Mouse (Mus musculus) bone marrow macrophage, adult 2 months (primary cell): ENCODE measurements around the gene Ghrhr. TPM values are rescaled to one million over a fixed set of nuclear protein-coding genes. Genes with fewer than 3 reads are reported as not detected.

ENCODE experiments used
- H3K27ac ChIP-seq: 2 replicates; pipeline ENCODE4 v1.5.1; 2012; ENCODE audit warnings: low read depth, low read length; ENCODE audit not compliant: insufficient read depth
- H3K4me1 ChIP-seq: 2 replicates; pipeline ENCODE4 v1.6.1; 2012; ENCODE audit warnings: low read length; ENCODE audit not compliant: control insufficient read depth, insufficient read depth
- H3K4me3 ChIP-seq: 2 replicates; pipeline ENCODE4 v1.5.1; 2012; ENCODE audit warnings: mild to moderate bottlenecking, low read length, moderate library complexity; ENCODE audit not compliant: insufficient read depth
- CTCF ChIP-seq: IDR thresholded peaks from 2 replicates; pipeline ENCODE4 v1.5.1; 2012; ENCODE audit warnings: low read depth, mild to moderate bottlenecking, low read length, moderate library complexity
- POLR2A ChIP-seq: IDR thresholded peaks from 2 replicates; pipeline ENCODE4 v1.6.1; 2012; ENCODE audit warnings: mild to moderate bottlenecking, low read depth, low read length, borderline replicate concordance
- polyA plus RNA-seq: library from polyadenylated mRNA; stranded (reverse); fragments of >200 nt; gene quantifications from 2 replicates; pipeline ENCODE4 v1.2.4, GENCODE M21; 2012; ENCODE audit not compliant: missing spikeins, insufficient read depth, insufficient read length

Gene Ghrhr
- not detected in 2 replicates for polyA plus RNA-seq

DNA sequence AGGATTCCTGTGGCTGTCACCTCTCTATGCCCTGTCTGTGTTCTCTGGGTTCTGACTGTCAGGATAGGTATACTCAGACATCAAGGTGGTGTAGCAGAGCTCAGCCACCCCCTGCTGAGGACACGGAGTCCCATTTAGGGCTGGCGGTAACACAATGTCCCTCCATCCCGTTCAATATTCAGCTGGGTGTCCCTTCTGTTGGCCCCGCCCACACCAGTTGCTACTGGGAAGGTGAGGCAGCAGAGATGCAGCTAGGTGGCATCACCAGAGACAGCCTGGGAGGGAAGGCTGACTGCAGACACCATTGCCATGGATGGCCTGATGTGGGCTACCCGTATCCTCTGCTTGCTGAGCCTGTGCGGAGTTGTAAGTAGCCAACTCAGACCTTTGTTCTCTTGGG, at the start of gene Ghrhr:
Ghrhr (plus strand) TSS at position 220 of the 400 bp plus-strand sequence.
- TF ChIP-seq POLR2A (no peak), CTCF (no peak)
- Histone ChIP-seq H3K4me1 (no peaks in the 10 kb centered on the region), H3K4me3 (no peak within 1 kb of the TSS), H3K27ac (no peak within 1 kb of the TSS)

- Histone ChIP-seq H3K27ac (no peak overlapping the region), H3K4me1 (peaks cover 3% of the 10 kb centered on the region; the same call in 1 of the 2 replicates), H3K4me3 (no peak overlapping the region)
- no peak for TF ChIP-seq POLR2A
- no peak for TF ChIP-seq CTCF
These were observed 49.8 kb upstream of the Ghrhr start for GRCm38 (mm10) chr6:55326299-55326698.

DNA sequence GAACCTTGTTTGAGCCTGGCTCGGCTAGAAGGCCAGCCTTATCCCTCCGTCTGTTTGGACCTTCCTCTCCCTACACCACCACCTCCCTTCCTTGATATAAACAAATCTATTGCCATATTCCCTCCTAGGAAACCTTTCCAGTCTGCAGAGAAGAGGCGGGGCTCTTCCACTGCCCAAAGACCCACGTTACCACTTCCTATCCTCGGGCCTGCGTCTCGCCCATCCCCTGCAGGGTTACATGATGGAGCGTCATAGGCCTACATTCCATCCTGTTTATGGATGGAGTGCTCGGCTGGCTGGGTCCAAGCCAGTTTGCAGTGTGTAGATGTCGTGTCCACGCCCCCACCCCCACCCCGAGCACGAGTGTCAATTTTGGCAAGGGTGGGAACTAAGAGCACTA, 48.8 kb upstream of the Ghrhr start:
- Histone ChIP-seq H3K27ac (no peak overlapping the region), H3K4me1 (peaks cover 6% of the 10 kb centered on the region; the same call in 1 of the 2 replicates), H3K4me3 (no peak overlapping the region)
- TF ChIP-seq POLR2A = no peak
- no peak for TF ChIP-seq CTCF

DNA sequence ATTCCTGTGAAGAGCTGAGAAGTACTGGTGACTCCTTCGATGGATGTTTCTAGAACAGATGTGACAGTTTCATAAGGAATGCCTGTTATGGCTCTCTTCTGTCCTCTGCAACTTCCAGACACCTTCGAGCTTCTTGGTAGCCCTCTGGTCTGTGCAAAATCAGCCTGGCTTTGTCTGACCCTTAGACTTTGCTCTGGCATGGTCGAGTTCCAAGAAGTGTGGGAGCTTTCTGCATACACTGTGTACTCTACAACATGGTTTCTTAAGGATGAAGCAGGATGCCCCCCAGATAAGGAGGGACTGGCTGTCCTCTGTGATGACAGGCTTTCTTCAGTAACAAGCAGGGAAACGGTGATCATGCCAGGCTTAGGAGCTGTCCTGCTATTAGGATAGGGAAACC, 47.9 kb upstream of the Ghrhr start:
- TF ChIP-seq POLR2A = no peak
- no peak for TF ChIP-seq CTCF
- H3K27ac ChIP-seq = no peak overlapping the region
- H3K4me1 ChIP-seq = peaks cover 6% of the 10 kb centered on the region; the same call in 1 of the 2 replicates
- H3K4me3 ChIP-seq = no peak overlapping the region

DNA sequence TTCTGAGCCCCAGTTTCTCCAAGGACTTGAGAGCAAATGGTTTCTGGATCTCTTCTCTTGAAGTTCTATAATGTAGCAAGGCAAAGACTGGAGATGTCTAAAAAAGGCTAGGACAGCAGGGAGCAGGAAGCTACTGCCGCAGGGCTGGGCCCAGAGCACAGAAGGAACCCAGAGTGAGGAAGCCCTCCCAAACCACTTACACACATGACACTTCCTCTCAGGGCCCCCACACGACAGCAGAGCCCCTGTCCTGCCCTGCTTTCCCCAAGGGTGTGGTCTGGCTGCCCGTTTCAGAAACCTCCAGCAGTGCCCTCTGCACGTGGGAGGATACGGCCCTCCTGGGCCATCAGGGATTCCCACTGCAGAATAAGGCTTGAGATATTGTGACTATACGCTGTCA, 44.8 kb upstream of the Ghrhr start:
- Histone ChIP-seq H3K27ac (no peak overlapping the region), H3K4me3 (no peak overlapping the region), H3K4me1 (peaks cover 6% of the 10 kb centered on the region; the same call in 1 of the 2 replicates)
- TF ChIP-seq CTCF = no peak
- TF ChIP-seq POLR2A = no peak

- Histone ChIP-seq H3K4me3 (no peak overlapping the region), H3K27ac (no peak overlapping the region), H3K4me1 (peaks cover 6% of the 10 kb centered on the region; the same call in 1 of the 2 replicates)
- no peak for TF ChIP-seq POLR2A
- TF ChIP-seq CTCF = no peak
These were observed 43.9 kb upstream of the Ghrhr start for GRCm38 (mm10) chr6:55332100-55332772.

GRCm38 (mm10) chr6:55332773-55333109, 43.4 kb upstream of the Ghrhr start:
- Histone ChIP-seq H3K4me3 (no peak overlapping the region), H3K4me1 (peaks cover 6% of the 10 kb centered on the region; the same call in 1 of the 2 replicates), H3K27ac (no peak overlapping the region)
- no peak for TF ChIP-seq CTCF
- no peak for TF ChIP-seq POLR2A

DNA sequence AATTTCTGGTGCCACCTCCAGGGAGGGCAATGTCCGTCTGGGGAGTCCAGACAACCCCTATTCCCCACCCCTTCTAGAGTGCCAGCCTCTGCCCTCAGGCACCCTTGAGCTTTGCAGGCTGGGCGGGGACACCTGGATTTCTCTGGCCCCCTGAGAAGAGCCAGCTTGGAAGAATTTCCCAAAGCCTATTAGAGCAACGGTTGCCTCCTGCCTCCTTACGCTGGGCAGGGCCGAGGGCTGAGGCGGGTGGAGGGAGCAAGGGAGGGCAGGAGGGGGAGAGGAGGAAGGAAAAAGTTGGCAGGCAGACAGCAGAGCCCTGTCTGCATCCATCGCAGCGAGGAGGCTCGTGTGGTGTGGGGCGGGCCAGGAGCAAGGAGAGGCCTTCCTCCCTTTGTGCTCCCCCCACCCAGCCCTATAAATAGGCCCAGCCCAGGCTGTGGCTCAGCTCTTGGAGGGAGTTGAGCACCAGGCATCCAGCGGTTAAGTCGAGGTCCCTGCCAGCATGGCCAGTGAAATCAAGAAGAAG, 40.0 kb upstream of the Ghrhr start, which contains the start of gene Aqp1:
Aqp1 (plus strand) TSS at position 444 of the 526 bp plus-strand sequence.
- no peak within 1 kb of the TSS for H3K4me3 ChIP-seq
- H3K4me1 ChIP-seq = peaks cover 5% of the 10 kb centered on the region; the same call in 1 of the 2 replicates
- H3K27ac ChIP-seq = no peak within 1 kb of the TSS
- TF ChIP-seq POLR2A (no peak), CTCF (no peak)

- H3K4me3 ChIP-seq = no peak overlapping the region
- TF ChIP-seq POLR2A = no peak
- no peak for TF ChIP-seq CTCF
These were observed 38.9 kb upstream of the Ghrhr start for GRCm38 (mm10) chr6:55337242-55337641.

DNA sequence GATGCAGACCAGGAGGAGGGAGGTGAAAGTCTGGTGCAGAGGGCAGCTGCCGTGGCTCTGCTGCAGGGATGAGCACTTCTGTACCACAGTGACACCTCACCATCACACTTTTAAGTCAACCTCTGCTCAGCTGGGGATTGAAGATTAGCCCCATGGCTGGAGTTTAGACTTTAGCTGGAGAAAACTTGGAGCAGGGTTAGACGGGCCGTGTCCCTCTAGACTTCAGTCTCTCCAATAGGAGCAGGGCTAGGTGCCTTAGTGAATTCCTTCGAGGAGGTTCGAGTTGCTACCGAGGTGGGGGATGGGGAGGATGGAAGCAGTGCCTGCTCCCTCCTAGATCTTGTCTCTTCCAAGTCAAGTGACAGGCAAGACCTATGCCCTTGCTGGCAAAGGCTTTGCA, 38.0 kb upstream of the Ghrhr start:
- H3K4me1 ChIP-seq = no peaks in the 10 kb centered on the region
- no peak for TF ChIP-seq POLR2A
- no peak overlapping the region for H3K4me3 ChIP-seq
- H3K27ac ChIP-seq = no peak overlapping the region

More at GRCm38 (mm10) chr6:55337242-55337641, 38.9 kb upstream of the Ghrhr start:
- Histone ChIP-seq H3K27ac (no peak overlapping the region), H3K4me1 (no peaks in the 10 kb centered on the region)
